ENCODE assay signal across 15 mouse cellular contexts in the genomic region with DNA sequence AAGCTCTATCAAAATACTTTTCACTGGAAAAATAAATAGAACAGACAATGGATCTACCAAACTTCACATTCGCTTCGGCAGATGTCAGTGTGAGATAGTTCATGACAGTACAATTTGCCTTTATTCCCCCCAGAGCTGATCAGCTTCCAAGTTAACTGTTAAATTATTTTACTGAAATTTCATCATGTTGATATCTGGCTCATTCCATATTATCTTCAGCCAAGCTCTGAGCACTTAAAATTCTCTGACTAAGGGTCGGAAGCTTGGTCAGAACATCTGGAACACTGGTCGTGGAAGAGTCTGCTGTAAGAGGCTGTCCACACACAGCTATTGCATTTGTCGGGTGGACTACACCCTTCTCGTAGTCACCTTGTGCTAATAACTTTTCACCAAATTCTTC.
"Had no signal": no experiment of that assay in that cellular context is flagged by ENCODE, and none has a peak within 500 bp of the region (broad histone marks: within the 10 kb centered on the region; RNA-seq: fewer than 3 reads in every experiment).

No protein-coding gene starts in this region.

- DNase-seq: kidney, adult 2 months; kidney, postnatal 10 days; kidney, postnatal 36 days; liver, embryonic 13.5 days; lung, embryonic 14.5 days; right cerebral cortex, adult 18-20 months; right cerebral cortex, postnatal 14 days; right cerebral cortex, postnatal 4 days; thymus, postnatal 25 days had no signal

- H3K4me1 ChIP-seq: kidney, embryonic 15.5 days; liver, embryonic 13.5 days; midbrain, embryonic 12.5 days; midbrain, embryonic 15.5 days; neural tube, embryonic 12.5 days; neural tube, embryonic 15.5 days had no signal

- H3K27ac ChIP-seq: kidney, embryonic 15.5 days; liver, embryonic 13.5 days; macrophage; midbrain, embryonic 12.5 days; midbrain, embryonic 15.5 days; neural tube, embryonic 12.5 days; neural tube, embryonic 15.5 days had no signal

- H3K27me3 ChIP-seq: kidney, embryonic 15.5 days; liver, embryonic 13.5 days; midbrain, embryonic 12.5 days; midbrain, embryonic 15.5 days; neural tube, embryonic 12.5 days; neural tube, embryonic 15.5 days had no signal

- H3K9me3 ChIP-seq: kidney, embryonic 15.5 days; liver, embryonic 13.5 days; midbrain, embryonic 12.5 days; midbrain, embryonic 15.5 days; neural tube, embryonic 12.5 days; neural tube, embryonic 15.5 days had no signal

- H3K4me3 ChIP-seq: kidney, embryonic 15.5 days; liver, embryonic 13.5 days; midbrain, embryonic 12.5 days; midbrain, embryonic 15.5 days; neural tube, embryonic 12.5 days; neural tube, embryonic 15.5 days had no signal

- H3K36me3 ChIP-seq: kidney, embryonic 15.5 days; liver, embryonic 13.5 days; midbrain, embryonic 12.5 days; midbrain, embryonic 15.5 days; neural tube, embryonic 12.5 days; neural tube, embryonic 15.5 days had no signal
